Mouse (Mus musculus) megakaryocyte, embryonic 14.5 days (primary cell): ENCODE data around the gene Calhm3. TPM values are rescaled to one million over a fixed set of nuclear protein-coding genes. Genes with fewer than 3 reads are reported as not detected.

Experiments
- H3K27me3 ChIP-seq: replicated peaks from 2 replicates; pipeline ENCODE3; 2012; ENCODE audit warnings: inconsistent platforms
- H3K36me3 ChIP-seq: replicated peaks from 2 replicates; pipeline ENCODE3; 2012; ENCODE audit warnings: low read length, inconsistent platforms, mixed read lengths
- H3K4me1 ChIP-seq: 2 replicates; pipeline ENCODE4 v1.6.1; 2012; ENCODE audit warnings: inconsistent platforms
- H3K4me3 ChIP-seq: replicated peaks from 2 replicates; pipeline ENCODE3; 2012; ENCODE audit warnings: moderate library complexity, mild to moderate bottlenecking, inconsistent platforms
- H3K9me3 ChIP-seq: 2 replicates; pipeline ENCODE4 v1.6.1; 2012; ENCODE audit warnings: inconsistent platforms
- FLI1 ChIP-seq: IDR thresholded peaks from 2 replicates; pipeline ENCODE4 v1.6.1; 2012; ENCODE audit warnings: low read length, inconsistent platforms, mixed read lengths
- GATA1 ChIP-seq: IDR thresholded peaks from 3 replicates; pipeline ENCODE4 v1.6.1; 2012; ENCODE audit warnings: mixed read lengths, low read length, inconsistent platforms, borderline replicate concordance
- polyA plus RNA-seq: library from polyadenylated mRNA; stranded (reverse); fragments of >175 nt; gene quantifications from 2 replicates; pipeline ENCODE4 v1.2.3, GENCODE M21; 2012; ENCODE audit warnings: low replicate concordance; ENCODE audit not compliant: insufficient read depth

Gene Calhm3
- polyA plus RNA-seq, 1 experiment: not detected

- Histone ChIP-seq H3K4me1 (peaks cover 83% of the 10 kb centered on the region), H3K36me3 (peaks cover 48% of the 10 kb centered on the region), H3K27me3 (peaks cover 16% of the 10 kb centered on the region), H3K9me3 (no peaks in the 10 kb centered on the region), H3K4me3 (peak overlapping the region; percentile 52)
- no peak for TF ChIP-seq GATA1
- no peak for TF ChIP-seq FLI1
These were observed 22.0 kb downstream of the Calhm3 start for GRCm38 (mm10) chr19:47135568-47135967.

- Histone ChIP-seq H3K4me1 (peaks cover 70% of the 10 kb centered on the region), H3K36me3 (peaks cover 72% of the 10 kb centered on the region), H3K4me3 (peak overlapping the region; percentile 85)
These were observed 24.4 kb downstream of the Calhm3 start for GRCm38 (mm10) chr19:47133161-47133560.

GRCm38 (mm10) chr19:47130551-47131125 is 26.9 kb downstream of the Calhm3 start:
- Histone ChIP-seq H3K36me3 (peaks cover 95% of the 10 kb centered on the region), H3K4me3 (no peak overlapping the region), H3K27me3 (no peaks in the 10 kb centered on the region), H3K9me3 (no peaks in the 10 kb centered on the region), H3K4me1 (peaks cover 45% of the 10 kb centered on the region)
- TF ChIP-seq FLI1: no peak
- no peak for TF ChIP-seq GATA1

More at GRCm38 (mm10) chr19:47133161-47133560, 24.4 kb downstream of the Calhm3 start:
- no peaks in the 10 kb centered on the region for H3K27me3 ChIP-seq
- TF ChIP-seq GATA1 (no peak), FLI1 (no peak)
- no peaks in the 10 kb centered on the region for H3K9me3 ChIP-seq

- no peaks in the 10 kb centered on the region for H3K9me3 ChIP-seq
- H3K4me3 ChIP-seq: no peak overlapping the region
- peaks cover 29% of the 10 kb centered on the region for H3K4me1 ChIP-seq
- no peak for TF ChIP-seq FLI1
- no peak for TF ChIP-seq GATA1
- no peaks in the 10 kb centered on the region for H3K27me3 ChIP-seq
- peaks cover 98% of the 10 kb centered on the region for H3K36me3 ChIP-seq
These were observed 28.7 kb downstream of the Calhm3 start for GRCm38 (mm10) chr19:47128835-47129234.

- TF ChIP-seq GATA1: no peak
- Histone ChIP-seq H3K36me3 (peaks cover 98% of the 10 kb centered on the region), H3K4me1 (peaks cover 22% of the 10 kb centered on the region), H3K4me3 (no peak overlapping the region), H3K9me3 (no peaks in the 10 kb centered on the region), H3K27me3 (no peaks in the 10 kb centered on the region)
These were observed 29.4 kb downstream of the Calhm3 start for GRCm38 (mm10) chr19:47128164-47128563.

- Histone ChIP-seq H3K4me1 (peaks cover 8% of the 10 kb centered on the region; the same call in 1 of the 2 replicates), H3K27me3 (no peaks in the 10 kb centered on the region), H3K4me3 (no peak overlapping the region), H3K36me3 (peaks cover 91% of the 10 kb centered on the region), H3K9me3 (no peaks in the 10 kb centered on the region)
- TF ChIP-seq FLI1: no peak
- TF ChIP-seq GATA1: no peak
These were observed 34.8 kb downstream of the Calhm3 start for GRCm38 (mm10) chr19:47122802-47123201.

GRCm38 (mm10) chr19:47121054-47121453 is 36.5 kb downstream of the Calhm3 start:
- Histone ChIP-seq H3K4me1 (peaks cover 8% of the 10 kb centered on the region; the same call in 1 of the 2 replicates), H3K4me3 (no peak overlapping the region), H3K9me3 (no peaks in the 10 kb centered on the region), H3K36me3 (peaks cover 91% of the 10 kb centered on the region), H3K27me3 (no peaks in the 10 kb centered on the region)
- no peak for TF ChIP-seq GATA1
- no peak for TF ChIP-seq FLI1

GRCm38 (mm10) chr19:47118634-47119033 is 38.9 kb downstream of the Calhm3 start:
- H3K4me3 ChIP-seq: no peak overlapping the region

GRCm38 (mm10) chr19:47104641-47105271 is 52.8 kb downstream of the Calhm3 start:
- Histone ChIP-seq H3K9me3 (no peaks in the 10 kb centered on the region), H3K4me3 (no peak overlapping the region), H3K4me1 (no peaks in the 10 kb centered on the region), H3K27me3 (no peaks in the 10 kb centered on the region), H3K36me3 (peaks cover 100% of the 10 kb centered on the region)
- TF ChIP-seq GATA1: no peak
- TF ChIP-seq FLI1: no peak

More at GRCm38 (mm10) chr19:47118634-47119033, 38.9 kb downstream of the Calhm3 start:
- Histone ChIP-seq H3K36me3 (peaks cover 90% of the 10 kb centered on the region), H3K4me1 (peaks cover 8% of the 10 kb centered on the region; the same call in 1 of the 2 replicates), H3K9me3 (no peaks in the 10 kb centered on the region), H3K27me3 (no peaks in the 10 kb centered on the region)
- TF ChIP-seq GATA1 (no peak), FLI1 (no peak)

Other genes starting within 250 kb of the Calhm3 start
- 0.13 TPM in 1 of 2 replicates, not detected in the other for gene Ina, start 143.1 kb downstream of the Calhm3 start, polyA plus RNA-seq
- gene Nt5c2, start 142.6 kb downstream of the Calhm3 start, polyA plus RNA-seq: 2.1 and 11.7 TPM in 2 replicates
- 2.9 and 4.6 TPM in 2 replicates for gene Pcgf6, start 106.9 kb downstream of the Calhm3 start, polyA plus RNA-seq
- 4.6 and 7.9 TPM in 2 replicates for gene Taf5, start 90.0 kb downstream of the Calhm3 start, polyA plus RNA-seq
- 34.9 TPM in 1 of 2 replicates, not detected in the other for gene Usmg5, start 67.1 kb downstream of the Calhm3 start, polyA plus RNA-seq
- 2.3 and 9.4 TPM in 2 replicates for gene Pdcd11, start 67.0 kb downstream of the Calhm3 start, polyA plus RNA-seq
- gene Calhm2, start 19.5 kb downstream of the Calhm3 start, polyA plus RNA-seq: 3.1 and 3.2 TPM in 2 replicates
- not detected in 2 replicates for gene Calhm1, start 13.5 kb downstream of the Calhm3 start, polyA plus RNA-seq
- gene Neurl1a, start 21.1 kb upstream of the Calhm3 start, polyA plus RNA-seq: 0.98 TPM in 1 of 2 replicates, not detected in the other